In the genomic region with DNA sequence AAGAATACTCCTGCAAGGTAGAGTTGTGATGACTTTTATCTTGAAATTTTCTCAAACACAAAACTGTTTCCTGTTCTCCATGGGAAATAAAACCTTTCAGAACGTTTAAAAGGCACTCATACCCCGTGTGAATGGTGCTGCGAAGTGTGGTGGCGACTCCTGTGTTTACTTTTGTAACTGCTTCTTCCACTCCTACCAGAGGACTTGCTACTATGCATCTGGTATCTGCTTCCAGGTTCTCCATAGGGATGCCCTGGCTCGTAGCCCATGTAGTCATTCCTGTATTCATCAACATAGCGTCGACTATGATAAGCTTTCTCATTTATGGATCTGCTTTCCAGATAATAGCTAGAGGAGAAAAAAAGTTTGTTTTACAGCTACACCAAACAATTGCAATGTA, we compare ENCODE assay signal across 8 mouse cellular contexts. TPM values are rescaled to one million over a fixed set of nuclear protein-coding genes. Genes with fewer than 3 reads are reported as not detected.
DNase-seq lines count a peak whose midpoint lies in the region; ATAC-seq and TF ChIP-seq lines count a peak whose summit lies in the region.

No protein-coding gene starts in this region.

- ATAC-seq in CD4-positive, CD25-positive, alpha-beta regulatory T cell, adult 4 months, result no peak
- ATAC-seq in liver, embryonic 15.5 days (ENCODE audit: insufficient read depth), result no peak

- peaks cover 35% of the 10 kb centered on the region for H3K4me1 ChIP-seq in liver, embryonic 15.5 days (replicated peaks)

- H3K27me3 ChIP-seq in liver, embryonic 15.5 days, result no peaks in the 10 kb centered on the region

- DNase-seq in CD4-positive, CD25-positive, alpha-beta regulatory T cell, adult 2 months (ENCODE audit: low read depth, low spot score), result peak; percentile 54
- no peak for DNase-seq in layer of hippocampus, adult 2 months (ENCODE audit: low spot score in 2 of 2)
- DNase-seq in layer of hippocampus, adult 11-12 months (ENCODE audit: low spot score), result no peak
- peak; percentile 74 for DNase-seq in cerebellum, adult 9-10 months
- DNase-seq in right cerebral cortex, postnatal 10 days (ENCODE audit: low spot score in 2 of 2), result no peak
- DNase-seq in spleen, postnatal 14 days (ENCODE audit: low spot score in 2 of 2), result no peak

- no peak overlapping the region for H3K9ac ChIP-seq in liver, embryonic 15.5 days

- H3K4me3 ChIP-seq in layer of hippocampus, adult 2 months, result peak overlapping the region; percentile 34
- peak overlapping the region; percentile 100 for H3K4me3 ChIP-seq in liver, embryonic 15.5 days (replicated peaks)

- WGBS in liver, embryonic 15.5 days (ENCODE audit: insufficient replicate concordance), result 62% methylated on average over 7 of the region's 7 CpGs

- peak overlapping the region; percentile 75 for H3K4me2 ChIP-seq in liver, embryonic 15.5 days

- H3K9me3 ChIP-seq in liver, embryonic 15.5 days (replicated peaks), result no peaks in the 10 kb centered on the region

- H3K36me3 ChIP-seq in liver, embryonic 15.5 days (replicated peaks), result peaks cover 57% of the 10 kb centered on the region

- H3K27ac ChIP-seq in layer of hippocampus, adult 2 months, result no peak overlapping the region
- H3K27ac ChIP-seq in liver, embryonic 15.5 days (replicated peaks), result no peak overlapping the region

- peak; percentile 46 for TF ChIP-seq CTCF in layer of hippocampus, adult 2 months (conservative IDR thresholded peaks at IDR 0.05)

RNA-seq across cellular contexts. Expression of a gene that starts 2.9 kb away (rescaled TPM):
- 100 to 1,000 TPM; 507 to 582 TPM for polyA plus RNA-seq in CD4-positive, CD25-positive, alpha-beta regulatory T cell, adult 4 months (2017; shearing (Covaris generic))
- total RNA-seq in layer of hippocampus, adult 2 months (2021), result 100 to 1,000 TPM; 104 to 159 TPM
- 79.8 TPM in 2 replicates for polyA plus RNA-seq in liver, embryonic 15.5 days (2015; fragmentation: Nextera tagmentation; extraction: Ambion mirVana)

RNA-seq across cellular contexts. Expression of a gene that starts 24.0 kb away (rescaled TPM):
- 10 to 100 TPM; 43.6 to 56.9 TPM for polyA plus RNA-seq in CD4-positive, CD25-positive, alpha-beta regulatory T cell, adult 4 months (2017; shearing (Covaris generic))
- total RNA-seq in layer of hippocampus, adult 2 months (2021), result 10 to 100 TPM; 17.6 to 21.3 TPM
- 13.2 and 13.9 TPM in 2 replicates for polyA plus RNA-seq in liver, embryonic 15.5 days (2015; fragmentation: Nextera tagmentation; extraction: Ambion mirVana)

RNA-seq across cellular contexts. Expression of a gene that starts 24.3 kb away (rescaled TPM):
- polyA plus RNA-seq in CD4-positive, CD25-positive, alpha-beta regulatory T cell, adult 4 months (2017; shearing (Covaris generic)), result 10 to 100 TPM; 61.1 to 68.8 TPM
- total RNA-seq in layer of hippocampus, adult 2 months (2021), result 10 to 100 TPM; 27.5 to 31.3 TPM
- polyA plus RNA-seq in liver, embryonic 15.5 days (2015; fragmentation: Nextera tagmentation; extraction: Ambion mirVana), result 20.3 and 20.5 TPM in 2 replicates

RNA-seq across cellular contexts. Expression of a gene that starts 28.3 kb away (rescaled TPM):
- 100 to 1,000 TPM; 388 to 409 TPM for polyA plus RNA-seq in CD4-positive, CD25-positive, alpha-beta regulatory T cell, adult 4 months (2017; shearing (Covaris generic))
- 100 to 1,000 TPM; 108 to 111 TPM for total RNA-seq in layer of hippocampus, adult 2 months (2021)
- polyA plus RNA-seq in liver, embryonic 15.5 days (2015; fragmentation: Nextera tagmentation; extraction: Ambion mirVana), result 110 and 123 TPM in 2 replicates

Comparison
In these comparisons a context has a peak if more than half of its experiments do, and no peak if none do; other contexts are left out.
1. DNase-seq: peak in CD4-positive, CD25-positive, alpha-beta regulatory T cell, adult 2 months (single experiment) and cerebellum, adult 9-10 months (single experiment); none in layer of hippocampus, adult 2 months (0 of 2), layer of hippocampus, adult 11-12 months (single experiment), right cerebral cortex, postnatal 10 days (0 of 2) and spleen, postnatal 14 days (0 of 2).